ENCODE assay signal across 9 mouse cellular contexts in genomic region chr11:62645337-62645675, GRCm38 (mm10). TPM values are rescaled to one million over a fixed set of nuclear protein-coding genes. Genes with fewer than 3 reads are reported as not detected.
DNase-seq lines count a peak whose midpoint lies in the region; ATAC-seq and TF ChIP-seq lines count a peak whose summit lies in the region.
"Had no signal": no experiment of that assay in that cellular context is flagged by ENCODE, and none has a peak within 500 bp of the region (broad histone marks: within the 10 kb centered on the region; RNA-seq: fewer than 3 reads in every experiment).

No protein-coding gene starts in this region.

- TF ChIP-seq CTCF in midbrain, postnatal 0 days (IDR thresholded peaks at IDR 0.05) = no peak

- H3K4me1 ChIP-seq in liver, embryonic 12.5 days = peaks cover 69% of the 10 kb centered on the region
- H3K4me1 ChIP-seq in liver, embryonic 11.5 days (replicated peaks; ENCODE audit: control insufficient read depth, insufficient read depth, low read length) = peaks cover 48% of the 10 kb centered on the region
- peaks cover 54% of the 10 kb centered on the region for H3K4me1 ChIP-seq in embryonic facial prominence, embryonic 12.5 days
- peaks cover 44% of the 10 kb centered on the region for H3K4me1 ChIP-seq in hindbrain, embryonic 14.5 days (replicated peaks; ENCODE audit: control insufficient read depth, insufficient read depth, low read length)
- peaks cover 26% of the 10 kb centered on the region for H3K4me1 ChIP-seq in midbrain, postnatal 0 days (ENCODE audit: insufficient read depth, low read length)

- no peak for ATAC-seq in liver, embryonic 12.5 days
- no peak for ATAC-seq in liver, embryonic 11.5 days (replicated peaks; ENCODE audit: low FRiP score)
- no peak for ATAC-seq in embryonic facial prominence, embryonic 12.5 days (ENCODE audit: insufficient number of reproducible peaks, insufficient read depth, low FRiP score, low TSS enrichment)
- no peak for ATAC-seq in hindbrain, embryonic 14.5 days (ENCODE audit: low FRiP score)
- ATAC-seq in midbrain, postnatal 0 days (ENCODE audit: low FRiP score) = no peak

- peaks cover 5% of the 10 kb centered on the region; the same call in 1 of the 2 replicates for H3K27me3 ChIP-seq in liver, embryonic 12.5 days (replicated peaks)
- no peaks in the 10 kb centered on the region for H3K27me3 ChIP-seq in liver, embryonic 11.5 days (replicated peaks; ENCODE audit: control insufficient read depth, insufficient read depth, low read length)
- H3K27me3 ChIP-seq in embryonic facial prominence, embryonic 12.5 days = no peaks in the 10 kb centered on the region
- H3K27me3 ChIP-seq in hindbrain, embryonic 14.5 days (ENCODE audit: control insufficient read depth, insufficient read depth, low read length) = no peaks in the 10 kb centered on the region
- no peaks in the 10 kb centered on the region for H3K27me3 ChIP-seq in midbrain, postnatal 0 days (ENCODE audit: insufficient read depth, low read length)

- no peaks in the 10 kb centered on the region for H3K9me3 ChIP-seq in liver, embryonic 12.5 days (replicated peaks)
- H3K9me3 ChIP-seq in liver, embryonic 11.5 days (ENCODE audit: control insufficient read depth, low read length) = no peaks in the 10 kb centered on the region
- no peaks in the 10 kb centered on the region for H3K9me3 ChIP-seq in embryonic facial prominence, embryonic 12.5 days
- no peaks in the 10 kb centered on the region for H3K9me3 ChIP-seq in hindbrain, embryonic 14.5 days (ENCODE audit: control insufficient read depth, low read length)
- H3K9me3 ChIP-seq in midbrain, postnatal 0 days (ENCODE audit: low read length) = no peaks in the 10 kb centered on the region

- no peak overlapping the region for H3K27ac ChIP-seq in liver, embryonic 12.5 days
- no peak overlapping the region for H3K27ac ChIP-seq in liver, embryonic 11.5 days (ENCODE audit: low read depth, low read length)
- H3K27ac ChIP-seq in embryonic facial prominence, embryonic 12.5 days = peak overlapping the region; percentile 92
- H3K27ac ChIP-seq in hindbrain, embryonic 14.5 days = peak overlapping the region; percentile 2; the same call in 1 of the 2 replicates
- H3K27ac ChIP-seq in midbrain, postnatal 0 days (ENCODE audit: low read depth, low read length) = no peak overlapping the region

- no peak overlapping the region for H3K9ac ChIP-seq in liver, embryonic 12.5 days
- H3K9ac ChIP-seq in liver, embryonic 11.5 days (ENCODE audit: low read depth, low read length) = no peak overlapping the region
- H3K9ac ChIP-seq in embryonic facial prominence, embryonic 12.5 days = no peak overlapping the region; the same call in 1 of the 2 replicates
- H3K9ac ChIP-seq in hindbrain, embryonic 14.5 days = no peak overlapping the region
- peak overlapping the region; percentile 42; the same call in 1 of the 2 replicates for H3K9ac ChIP-seq in midbrain, postnatal 0 days (replicated peaks; ENCODE audit: low read length, poor library complexity, severe bottlenecking)

- H3K36me3 ChIP-seq in liver, embryonic 12.5 days = no peaks in the 10 kb centered on the region
- H3K36me3 ChIP-seq in liver, embryonic 11.5 days (ENCODE audit: control insufficient read depth, insufficient read depth, low read length) = no peaks in the 10 kb centered on the region; the same call in 1 of the 2 replicates
- H3K36me3 ChIP-seq in embryonic facial prominence, embryonic 12.5 days = no peaks in the 10 kb centered on the region
- H3K36me3 ChIP-seq in hindbrain, embryonic 14.5 days (replicated peaks; ENCODE audit: control insufficient read depth, insufficient read depth) = no peaks in the 10 kb centered on the region
- no peaks in the 10 kb centered on the region for H3K36me3 ChIP-seq in midbrain, postnatal 0 days (ENCODE audit: insufficient read depth, low read length)

- H3K4me2 ChIP-seq in liver, embryonic 12.5 days = peak overlapping the region; percentile 100; the same call in 1 of the 2 replicates
- H3K4me2 ChIP-seq in liver, embryonic 11.5 days = no peak overlapping the region; the same call in 1 of the 2 replicates
- peak overlapping the region; percentile 94 for H3K4me2 ChIP-seq in embryonic facial prominence, embryonic 12.5 days (replicated peaks)
- peak overlapping the region; percentile 69 for H3K4me2 ChIP-seq in hindbrain, embryonic 14.5 days (replicated peaks)
- H3K4me2 ChIP-seq in midbrain, postnatal 0 days (ENCODE audit: low read depth, low read length, poor library complexity, severe bottlenecking) = peak overlapping the region; percentile 95

- DNase-seq in liver, embryonic 11.5 days (ENCODE audit: low spot score) = no peak
- DNase-seq in hindbrain, embryonic 14.5 days (ENCODE audit: low spot score) = no peak
- DNase-seq in midbrain, postnatal 0 days (ENCODE audit: low spot score) = no peak
- DNase-seq in adipocyte (ENCODE audit: low spot score) = no peak
- no peak for DNase-seq in cerebellum, adult 18-20 months
- no peak for DNase-seq in urinary bladder, postnatal 36 days (ENCODE audit: low spot score in 2 of 2)
- DNase-seq: thymus, postnatal 14 days had no signal

- WGBS in liver, embryonic 12.5 days (ENCODE audit: insufficient replicate concordance) = 73% methylated on average over 4 of the region's 4 CpGs
- 80% methylated on average over 4 of the region's 4 CpGs for WGBS in liver, embryonic 11.5 days
- WGBS in embryonic facial prominence, embryonic 12.5 days = 85% methylated on average over 4 of the region's 4 CpGs
- 83% methylated on average over 4 of the region's 4 CpGs for WGBS in hindbrain, embryonic 14.5 days
- 72% methylated on average over 4 of the region's 4 CpGs for WGBS in midbrain, postnatal 0 days

- H3K4me3 ChIP-seq in liver, embryonic 12.5 days = no peak overlapping the region
- no peak overlapping the region for H3K4me3 ChIP-seq in liver, embryonic 11.5 days (ENCODE audit: low read depth, low read length)
- 0 out of 2 replicates have a peak overlapping the region, but pooled peaks have one; percentile 78 for H3K4me3 ChIP-seq in embryonic facial prominence, embryonic 12.5 days
- no peak overlapping the region for H3K4me3 ChIP-seq in hindbrain, embryonic 14.5 days (replicated peaks; ENCODE audit: low read length)
- no peak overlapping the region for H3K4me3 ChIP-seq in midbrain, postnatal 0 days (ENCODE audit: low read depth, low read length)

RNA-seq across cellular contexts. Expression of gene Lrrc75a, which starts 3.0 kb away (rescaled TPM):
- polyA plus RNA-seq in liver, embryonic 12.5 days (2016; fragmentation: Nextera tagmentation; extraction: Ambion mirVana) = 3.4 and 3.7 TPM in 2 replicates
- polyA plus RNA-seq in liver, embryonic 11.5 days (2014; fragmentation: Nextera tagmentation; extraction: Ambion mirVana) = 6.7 and 8.1 TPM in 2 replicates
- polyA plus RNA-seq in embryonic facial prominence, embryonic 12.5 days (2016; fragmentation: Nextera tagmentation; extraction: Ambion mirVana) = 22.6 and 24.4 TPM in 2 replicates
- polyA plus RNA-seq in hindbrain, embryonic 14.5 days (2014; fragmentation: Nextera tagmentation; extraction: Ambion mirVana) = 10.5 and 12.6 TPM in 2 replicates
- total RNA-seq in midbrain, postnatal 0 days (2014; rRNA removed) = 23.3 and 25.9 TPM in 2 replicates
- 6.9 and 7.4 TPM in 2 replicates for polyA plus RNA-seq in midbrain, postnatal 0 days (2015; fragmentation: Nextera tagmentation; extraction: Ambion mirVana)

RNA-seq across cellular contexts. Expression of gene Mmgt2, which starts 3.2 kb away (rescaled TPM):
- 15.0 and 17.0 TPM in 2 replicates for polyA plus RNA-seq in liver, embryonic 12.5 days (2016; fragmentation: Nextera tagmentation; extraction: Ambion mirVana)
- 25.7 and 26.1 TPM in 2 replicates for polyA plus RNA-seq in liver, embryonic 11.5 days (2014; fragmentation: Nextera tagmentation; extraction: Ambion mirVana)
- 59.4 and 62.3 TPM in 2 replicates for polyA plus RNA-seq in embryonic facial prominence, embryonic 12.5 days (2016; fragmentation: Nextera tagmentation; extraction: Ambion mirVana)
- polyA plus RNA-seq in hindbrain, embryonic 14.5 days (2014; fragmentation: Nextera tagmentation; extraction: Ambion mirVana) = 21.0 and 33.4 TPM in 2 replicates
- total RNA-seq in midbrain, postnatal 0 days (2014; rRNA removed) = 24.0 and 58.3 TPM in 2 replicates
- polyA plus RNA-seq in midbrain, postnatal 0 days (2015; fragmentation: Nextera tagmentation; extraction: Ambion mirVana) = 22.7 and 23.4 TPM in 2 replicates

Comparison
In these comparisons a context has a peak if more than half of its experiments do, and no peak if none do; other contexts are left out.
1. H3K27ac ChIP-seq: peak in embryonic facial prominence, embryonic 12.5 days (single experiment) and hindbrain, embryonic 14.5 days (single experiment); none in liver, embryonic 12.5 days (single experiment), liver, embryonic 11.5 days (single experiment) and midbrain, postnatal 0 days (single experiment).